Mouse (Mus musculus): ENCODE measurements around the gene Ckm. TPM values are rescaled to one million over a fixed set of nuclear protein-coding genes. Genes with fewer than 3 reads are reported as not detected.

Ckm gene
- polyA plus RNA-seq, 1 experiment from 2014 or later, result 3.6 TPM

GRCm38 (mm10) chr7:19388699-19389413, 15.7 kb upstream of the Ckm start:
- DNase-seq (ENCODE audit: low spot score), result no peak

- no peak for DNase-seq (ENCODE audit: low spot score)
These were observed 10.1 kb upstream of the Ckm start for GRCm38 (mm10) chr7:19394484-19394883.

GRCm38 (mm10) chr7:19399496-19400280, 4.9 kb upstream of the Ckm start:
- peak; percentile 70 for DNase-seq (ENCODE audit: low spot score)

DNA sequence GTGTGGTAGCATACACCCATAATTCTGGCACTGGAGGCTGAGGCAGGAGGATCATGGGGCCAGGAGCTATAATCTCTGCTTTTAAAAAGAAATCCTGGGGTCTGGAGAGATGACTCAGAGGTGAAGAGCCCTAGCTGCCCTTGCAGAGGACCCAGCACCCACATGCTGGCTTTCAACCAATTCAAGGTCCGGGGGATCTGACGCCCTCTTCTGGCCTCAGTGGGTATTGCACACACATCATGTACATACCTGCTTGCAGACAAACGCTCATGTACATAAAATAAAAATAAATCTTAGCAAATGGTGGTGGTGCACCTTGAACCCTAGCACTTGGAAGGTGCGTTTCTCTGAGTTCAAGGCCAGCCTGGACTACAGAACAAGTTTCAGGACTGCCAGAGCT, 3.6 kb upstream of the Ckm start:
- DNase-seq (ENCODE audit: low spot score), result no peak

- no peak for DNase-seq (ENCODE audit: low spot score)
These were observed 2.0 kb upstream of the Ckm start for GRCm38 (mm10) chr7:19402535-19403112.

GRCm38 (mm10) chr7:19403731-19404296, 762 bp upstream of the Ckm start, which contains the start of gene Klc3:
Gene Klc3, minus strand, starts transcription at chr7:19404104.
- peak; percentile 94 for DNase-seq (ENCODE audit: low spot score)

DNA sequence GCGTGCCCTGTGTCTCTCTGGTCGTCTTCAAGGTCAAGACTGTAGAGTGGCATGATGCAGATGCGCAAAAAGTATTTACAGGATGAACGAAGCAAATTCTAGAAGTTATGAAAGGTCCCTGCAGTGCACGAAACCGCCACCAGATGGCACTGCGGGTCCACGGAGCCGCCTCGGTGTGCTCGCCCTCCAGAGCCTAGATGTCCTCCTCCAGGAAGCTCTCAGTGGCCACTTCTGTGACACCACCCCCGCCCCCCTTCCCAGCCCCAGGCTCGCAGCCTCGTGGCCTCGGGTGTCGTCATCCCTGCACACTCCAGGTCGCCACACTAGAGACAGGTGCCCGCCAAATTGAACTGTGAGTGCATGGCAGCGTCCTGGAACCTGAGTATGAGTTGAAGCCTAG, 841 bp downstream of the Ckm start:
- peak; percentile 85 for DNase-seq (ENCODE audit: low spot score)

- DNase-seq (ENCODE audit: low spot score), result no peak
These were observed 5.2 kb downstream of the Ckm start for GRCm38 (mm10) chr7:19409753-19410152.

DNA sequence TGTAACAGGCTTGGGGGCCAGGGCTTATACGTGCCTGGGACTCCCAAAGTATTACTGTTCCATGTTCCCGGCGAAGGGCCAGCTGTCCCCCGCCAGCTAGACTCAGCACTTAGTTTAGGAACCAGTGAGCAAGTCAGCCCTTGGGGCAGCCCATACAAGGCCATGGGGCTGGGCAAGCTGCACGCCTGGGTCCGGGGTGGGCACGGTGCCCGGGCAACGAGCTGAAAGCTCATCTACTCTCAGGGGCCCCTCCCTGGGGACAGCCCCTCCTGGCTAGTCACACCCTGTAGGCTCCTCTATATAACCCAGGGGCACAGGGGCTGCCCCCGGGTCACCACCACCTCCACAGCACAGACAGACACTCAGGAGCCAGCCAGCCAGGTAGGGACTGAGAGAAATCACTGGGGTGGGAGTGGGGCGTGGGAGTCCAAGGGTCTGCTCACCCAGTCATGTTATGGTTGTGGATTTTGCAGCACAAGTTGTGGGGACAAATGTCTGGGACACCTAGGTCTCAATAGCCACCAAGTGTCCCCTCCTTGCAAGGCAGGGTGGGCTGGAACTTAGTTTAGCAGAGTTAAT, 6.3 kb downstream of the Ckm start:
- no peak for DNase-seq (ENCODE audit: low spot score)

- no peak for DNase-seq (ENCODE audit: low spot score)
These were observed 7.2 kb downstream of the Ckm start for GRCm38 (mm10) chr7:19411783-19412182.

- DNase-seq (ENCODE audit: low spot score), result no peak
These were observed 8.9 kb downstream of the Ckm start for GRCm38 (mm10) chr7:19413525-19413924.

- DNase-seq (ENCODE audit: low spot score), result no peak
These were observed 12.0 kb downstream of the Ckm start for GRCm38 (mm10) chr7:19416590-19416989.

DNA sequence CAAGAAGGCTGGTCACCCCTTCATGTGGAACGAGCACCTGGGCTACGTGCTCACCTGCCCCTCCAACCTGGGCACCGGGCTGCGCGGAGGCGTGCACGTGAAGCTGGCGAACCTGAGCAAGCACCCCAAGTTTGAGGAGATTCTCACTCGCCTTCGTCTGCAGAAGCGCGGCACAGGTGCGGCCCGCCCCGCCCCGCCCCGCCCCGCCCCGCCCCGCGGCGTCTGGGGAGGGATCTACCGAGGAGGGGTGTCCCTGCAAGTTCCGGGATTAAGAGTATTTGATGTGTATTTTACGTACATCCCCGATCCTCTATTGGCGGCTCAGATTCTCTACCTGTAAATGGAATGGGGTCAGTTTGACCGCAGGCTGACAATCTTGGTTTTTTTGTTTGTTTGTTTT, 15.5 kb downstream of the Ckm start:
- peak; percentile 29 for DNase-seq (ENCODE audit: low spot score)

GRCm38 (mm10) chr7:19420821-19421636, 16.5 kb downstream of the Ckm start:
- DNase-seq (ENCODE audit: low spot score), result peak; percentile 87

DNA sequence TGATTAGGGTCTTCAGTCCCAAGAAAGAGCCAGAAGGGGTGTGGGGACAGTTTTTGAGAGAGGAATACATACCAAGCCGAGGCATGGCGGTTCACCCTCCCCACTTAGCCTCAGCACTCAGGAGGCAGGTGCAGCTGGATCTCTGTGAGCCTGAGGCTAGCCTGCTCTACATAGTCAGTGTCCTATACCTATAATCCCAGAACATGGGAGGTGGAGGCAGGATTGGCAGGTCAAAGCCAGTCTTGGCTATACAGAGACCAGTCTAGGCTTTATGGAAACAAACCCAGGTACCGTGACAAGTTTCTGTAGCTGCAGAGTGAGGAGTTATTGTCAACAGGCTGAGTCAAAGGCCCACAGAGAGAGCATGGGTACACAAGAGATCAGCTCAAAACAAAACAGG, 18.5 kb downstream of the Ckm start:
- no peak for DNase-seq (ENCODE audit: low spot score)

GRCm38 (mm10) chr7:19424051-19424450, 19.5 kb downstream of the Ckm start:
- DNase-seq (ENCODE audit: low spot score), result no peak

DNA sequence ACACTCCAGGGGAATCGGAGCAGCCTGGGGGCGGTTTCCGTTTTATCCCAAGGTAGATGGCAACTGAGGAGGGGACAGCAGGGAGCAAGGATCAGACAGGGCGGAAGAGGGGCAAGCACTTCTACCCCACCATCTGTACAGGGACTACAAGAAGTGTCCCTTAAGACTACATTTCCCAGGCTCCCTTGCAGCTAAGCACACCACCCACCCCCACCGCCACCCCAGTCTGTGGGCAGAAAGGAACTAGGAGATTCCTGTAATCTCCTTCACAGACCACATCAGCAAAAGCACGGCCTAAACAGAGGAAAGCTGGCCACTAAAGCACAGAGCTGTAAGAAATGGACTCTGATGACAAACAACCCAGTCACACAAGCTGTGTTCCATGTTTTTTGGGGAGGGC, 21.8 kb downstream of the Ckm start:
- DNase-seq (ENCODE audit: low spot score), result no peak

DNA sequence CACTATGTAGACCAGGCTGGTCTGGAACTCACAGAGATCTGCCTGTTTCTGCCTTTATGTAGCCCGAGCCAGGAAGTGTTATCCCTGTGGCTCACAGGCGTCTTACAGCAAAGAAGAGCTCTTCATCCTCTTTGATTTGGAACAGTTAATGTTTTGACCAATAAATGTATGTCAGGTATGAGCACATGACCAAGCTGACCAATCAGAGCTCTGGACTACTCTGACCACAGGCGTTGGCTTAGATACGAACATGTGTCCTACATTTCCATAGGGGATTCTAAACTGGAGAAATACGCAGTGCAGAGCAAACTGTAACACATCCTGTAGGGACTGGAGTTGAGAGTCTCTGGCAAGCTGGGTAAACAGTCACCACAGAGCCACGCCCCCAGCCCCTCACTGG, 22.3 kb downstream of the Ckm start:
- no peak for DNase-seq (ENCODE audit: low spot score)

DNA sequence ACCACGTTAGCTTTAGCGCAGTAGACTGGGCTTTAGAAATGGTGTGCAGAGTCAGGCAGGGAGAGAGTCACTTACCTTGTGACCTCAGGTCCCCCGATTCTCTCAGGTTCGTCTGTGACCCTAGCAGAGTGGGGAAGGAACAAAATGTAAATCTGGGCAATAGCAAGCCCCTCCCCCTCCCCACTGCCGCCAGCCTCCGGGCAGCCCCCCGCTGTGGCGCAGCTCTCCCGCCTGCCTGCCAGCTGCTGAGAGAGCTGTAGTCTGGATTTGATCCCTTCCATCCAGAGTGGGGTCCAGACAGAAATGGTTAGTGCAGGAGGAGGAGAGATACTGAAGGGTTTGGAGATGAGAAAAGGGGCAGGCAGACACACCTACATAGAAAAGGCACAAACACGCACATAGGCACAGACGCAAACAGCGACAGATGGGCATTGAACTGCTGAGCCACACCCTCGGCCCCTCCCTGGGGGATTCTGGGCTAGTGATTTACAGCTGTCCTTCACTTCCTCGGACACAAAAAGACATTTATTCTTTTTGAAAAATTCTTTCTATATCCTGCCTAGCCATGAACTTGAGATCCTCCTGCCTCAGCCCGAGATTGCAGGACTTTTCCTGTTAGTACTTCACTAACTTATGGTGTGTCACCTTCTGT, 23.5 kb downstream of the Ckm start:
- DNase-seq (ENCODE audit: low spot score), result no peak

DNA sequence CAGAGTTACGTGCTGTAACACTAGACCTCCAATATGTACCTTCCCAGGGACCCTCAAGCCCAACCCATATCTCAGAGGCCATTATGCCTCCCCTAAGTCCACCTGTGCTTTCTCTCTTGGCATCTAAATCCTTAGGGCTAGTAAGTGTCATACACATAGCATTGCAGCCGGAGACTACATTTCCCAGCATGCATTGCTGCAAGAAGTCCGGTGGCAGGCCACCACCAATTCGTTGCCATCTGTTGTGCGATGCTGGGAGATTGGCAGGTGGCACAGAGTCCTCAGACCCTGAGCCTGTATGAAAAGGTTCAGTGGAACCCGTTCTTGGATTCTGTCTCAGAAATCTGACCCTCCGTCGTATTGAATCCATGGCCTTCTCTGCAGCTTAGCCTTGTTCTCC, 25.1 kb downstream of the Ckm start:
- DNase-seq (ENCODE audit: low spot score), result no peak
